ENCODE assay signal across 8 mouse cellular contexts in the genomic region with DNA sequence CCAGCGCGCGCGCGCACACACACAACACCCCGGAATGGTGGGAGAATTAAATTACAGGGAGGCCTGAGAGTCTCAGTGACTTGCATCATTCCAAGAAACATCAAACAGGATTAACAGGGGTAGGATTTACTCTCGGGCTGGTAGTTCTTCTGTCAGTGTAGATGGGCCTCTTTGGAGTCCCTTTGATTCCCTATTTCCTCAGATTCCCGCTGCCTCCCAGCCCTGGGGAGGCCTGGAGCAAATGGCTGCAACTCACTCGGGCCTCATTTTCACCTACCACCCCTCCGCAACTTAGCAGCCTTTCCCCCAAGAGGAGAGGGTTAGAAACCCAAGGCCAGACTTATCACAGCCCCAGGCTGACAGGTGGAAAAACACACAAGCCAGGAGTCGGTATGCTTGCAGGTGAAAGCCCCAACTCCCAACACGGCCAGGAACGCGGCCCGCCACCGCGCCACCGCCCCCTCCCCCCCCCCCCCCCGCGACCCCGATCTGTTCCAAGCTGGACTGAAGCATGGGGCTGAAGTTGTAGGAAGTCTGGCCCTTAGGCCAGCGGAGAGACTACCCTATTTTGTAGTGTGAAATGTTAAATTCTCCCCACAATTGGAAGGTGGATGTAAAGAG. TPM values are rescaled to one million over a fixed set of nuclear protein-coding genes. Genes with fewer than 3 reads are reported as not detected.
DNase-seq lines count a peak whose midpoint lies in the region; ATAC-seq and TF ChIP-seq lines count a peak whose summit lies in the region.

No protein-coding gene starts in this region.

- H3K4me2 ChIP-seq in kidney, postnatal 0 days (ENCODE audit: low read length) = peak overlapping the region; percentile 90
- peak overlapping the region; percentile 83 for H3K4me2 ChIP-seq in forebrain, embryonic 16.5 days (ENCODE audit: low read length)
- H3K4me2 ChIP-seq in liver, embryonic 16.5 days (ENCODE audit: low read depth, low read length) = peak overlapping the region; percentile 85

- peak; percentile 68 for DNase-seq in kidney, postnatal 0 days (ENCODE audit: low spot score)
- no peak for DNase-seq in kidney, postnatal 10 days
- peak; percentile 51 for DNase-seq in adrenal gland, postnatal 10 days
- no peak for DNase-seq in right cerebral cortex, adult 2 months (ENCODE audit: low spot score in 2 of 2)
- no peak for DNase-seq in kidney, adult 11 months

- peaks cover 15% of the 10 kb centered on the region; the same call in 1 of the 2 replicates for H3K4me1 ChIP-seq in kidney, postnatal 0 days (replicated peaks; ENCODE audit: insufficient read depth, low read length)
- peaks cover 27% of the 10 kb centered on the region for H3K4me1 ChIP-seq in forebrain, embryonic 16.5 days (replicated peaks; ENCODE audit: control insufficient read depth, insufficient read depth, low read length)
- H3K4me1 ChIP-seq in liver, embryonic 16.5 days (ENCODE audit: control insufficient read depth, low read depth, low read length) = peaks cover 42% of the 10 kb centered on the region

- no peaks in the 10 kb centered on the region for H3K27me3 ChIP-seq in kidney, postnatal 0 days (ENCODE audit: insufficient read depth, low read length)
- H3K27me3 ChIP-seq in forebrain, embryonic 16.5 days (replicated peaks; ENCODE audit: control insufficient read depth, insufficient read depth, low read length) = no peaks in the 10 kb centered on the region
- no peaks in the 10 kb centered on the region for H3K27me3 ChIP-seq in liver, embryonic 16.5 days (ENCODE audit: control insufficient read depth, insufficient read depth, low read depth, low read length)

- H3K27ac ChIP-seq in kidney, postnatal 0 days = peak overlapping the region; percentile 95
- H3K27ac ChIP-seq in forebrain, embryonic 16.5 days (ENCODE audit: low read length) = no peak overlapping the region; the same call in 1 of the 2 replicates
- H3K27ac ChIP-seq in liver, embryonic 16.5 days (ENCODE audit: low read length) = peak overlapping the region; percentile 97

- peak overlapping the region; percentile 99 for H3K4me3 ChIP-seq in kidney, postnatal 0 days (replicated peaks; ENCODE audit: low read depth, low read length)
- peak overlapping the region; percentile 72 for H3K4me3 ChIP-seq in forebrain, embryonic 16.5 days (replicated peaks; ENCODE audit: low read length)
- peak overlapping the region; percentile 88 for H3K4me3 ChIP-seq in liver, embryonic 16.5 days (ENCODE audit: low read depth, low read length)

- ATAC-seq in kidney, postnatal 0 days (replicated peaks; ENCODE audit: low FRiP score, low read depth) = no peak
- ATAC-seq in forebrain, embryonic 16.5 days = no peak
- ATAC-seq in liver, embryonic 16.5 days (ENCODE audit: low read depth) = no peak
- ATAC-seq in granulocyte monocyte progenitor cell, adult 5-6 weeks (replicated peaks; ENCODE audit: poor library complexity, severe bottlenecking) = no peak

- peaks cover 4% of the 10 kb centered on the region; the same call in 1 of the 2 replicates for H3K36me3 ChIP-seq in kidney, postnatal 0 days (ENCODE audit: insufficient read depth, low read length)
- H3K36me3 ChIP-seq in forebrain, embryonic 16.5 days (ENCODE audit: control insufficient read depth, insufficient read depth) = peaks cover 10% of the 10 kb centered on the region; the same call in 1 of the 2 replicates
- peaks cover 27% of the 10 kb centered on the region for H3K36me3 ChIP-seq in liver, embryonic 16.5 days (ENCODE audit: control insufficient read depth, insufficient read depth)

- H3K9ac ChIP-seq in kidney, postnatal 0 days (ENCODE audit: low read depth, low read length) = peak overlapping the region; percentile 99
- peak overlapping the region; percentile 98 for H3K9ac ChIP-seq in forebrain, embryonic 16.5 days (replicated peaks; ENCODE audit: low read depth, low read length)
- H3K9ac ChIP-seq in liver, embryonic 16.5 days (ENCODE audit: low read depth, low read length) = peak overlapping the region; percentile 98

- H3K9me3 ChIP-seq in kidney, postnatal 0 days (replicated peaks; ENCODE audit: low read length) = no peaks in the 10 kb centered on the region
- no peaks in the 10 kb centered on the region for H3K9me3 ChIP-seq in forebrain, embryonic 16.5 days (ENCODE audit: control insufficient read depth, low read length)
- no peaks in the 10 kb centered on the region for H3K9me3 ChIP-seq in liver, embryonic 16.5 days (replicated peaks; ENCODE audit: control insufficient read depth, low read length)

- 4% methylated on average over 20 of the region's 22 CpGs for WGBS in kidney, postnatal 0 days
- WGBS in forebrain, embryonic 16.5 days = 0% methylated on average over 16 of the region's 22 CpGs
- 9% methylated on average over 19 of the region's 22 CpGs for WGBS in liver, embryonic 16.5 days (ENCODE audit: insufficient replicate concordance)

- no peak for TF ChIP-seq CTCF in kidney, postnatal 0 days (IDR thresholded peaks at IDR 0.05; ENCODE audit: low read depth)

RNA-seq across cellular contexts. Expression of a gene that starts 1.3 kb away (rescaled TPM):
- 7.8 and 8.2 TPM in 2 replicates for polyA plus RNA-seq in kidney, postnatal 0 days (2015; fragmentation: Nextera tagmentation; extraction: Ambion mirVana)
- total RNA-seq in adrenal gland, postnatal 10 days (2021) = 10 to 100 TPM in 1 of 2 experiments, 1 to 10 TPM in 1; 8.5 to 11.8 TPM
- polyA plus RNA-seq in forebrain, embryonic 16.5 days (2015; fragmentation: Nextera tagmentation; extraction: Ambion mirVana) = 6.4 and 6.9 TPM in 2 replicates
- 13.9 and 16.7 TPM in 2 replicates for polyA plus RNA-seq in liver, embryonic 16.5 days (2015; fragmentation: Nextera tagmentation; extraction: Ambion mirVana)
- total RNA-seq in granulocyte monocyte progenitor cell, adult 5-6 weeks (2014; fragmentation: Nextera tagmentation) = 45.0 and 46.6 TPM in 2 replicates
- 5.4 and 7.2 TPM in 2 replicates for total RNA-seq in granulocyte monocyte progenitor cell, adult 5-6 weeks (2017)

RNA-seq across cellular contexts. Expression of a gene that starts 1.4 kb away (rescaled TPM):
- 3.6 and 4.6 TPM in 2 replicates for polyA plus RNA-seq in kidney, postnatal 0 days (2015; fragmentation: Nextera tagmentation; extraction: Ambion mirVana)
- 10 to 100 TPM; 24.2 to 38.0 TPM for total RNA-seq in adrenal gland, postnatal 10 days (2021)
- polyA plus RNA-seq in forebrain, embryonic 16.5 days (2015; fragmentation: Nextera tagmentation; extraction: Ambion mirVana) = 4.1 and 6.3 TPM in 2 replicates
- polyA plus RNA-seq in liver, embryonic 16.5 days (2015; fragmentation: Nextera tagmentation; extraction: Ambion mirVana) = 2.8 and 3.0 TPM in 2 replicates
- 17.6 and 20.3 TPM in 2 replicates for total RNA-seq in granulocyte monocyte progenitor cell, adult 5-6 weeks (2014; fragmentation: Nextera tagmentation)
- total RNA-seq in granulocyte monocyte progenitor cell, adult 5-6 weeks (2017) = 16.0 and 19.1 TPM in 2 replicates

RNA-seq across cellular contexts. Expression of a gene that starts 14.7 kb away (rescaled TPM):
- polyA plus RNA-seq in kidney, postnatal 0 days (2015; fragmentation: Nextera tagmentation; extraction: Ambion mirVana) = 9.3 and 10.6 TPM in 2 replicates
- total RNA-seq in adrenal gland, postnatal 10 days (2021) = 1 to 10 TPM; 4.2 to 5.5 TPM
- polyA plus RNA-seq in forebrain, embryonic 16.5 days (2015; fragmentation: Nextera tagmentation; extraction: Ambion mirVana) = 35.0 and 40.0 TPM in 2 replicates
- 2.0 and 2.4 TPM in 2 replicates for polyA plus RNA-seq in liver, embryonic 16.5 days (2015; fragmentation: Nextera tagmentation; extraction: Ambion mirVana)
- total RNA-seq in granulocyte monocyte progenitor cell, adult 5-6 weeks (2014; fragmentation: Nextera tagmentation) = 12.1 and 16.7 TPM in 2 replicates
- total RNA-seq in granulocyte monocyte progenitor cell, adult 5-6 weeks (2017) = 6.1 and 6.2 TPM in 2 replicates

RNA-seq across cellular contexts. Expression of a gene that starts 51.2 kb away (rescaled TPM):
- polyA plus RNA-seq in kidney, postnatal 0 days (2015; fragmentation: Nextera tagmentation; extraction: Ambion mirVana) = 6.0 and 6.7 TPM in 2 replicates
- 10 to 100 TPM; 18.6 to 20.2 TPM for total RNA-seq in adrenal gland, postnatal 10 days (2021)
- polyA plus RNA-seq in forebrain, embryonic 16.5 days (2015; fragmentation: Nextera tagmentation; extraction: Ambion mirVana) = 21.9 and 24.1 TPM in 2 replicates
- polyA plus RNA-seq in liver, embryonic 16.5 days (2015; fragmentation: Nextera tagmentation; extraction: Ambion mirVana) = 1.9 and 2.1 TPM in 2 replicates
- 6.9 and 7.7 TPM in 2 replicates for total RNA-seq in granulocyte monocyte progenitor cell, adult 5-6 weeks (2014; fragmentation: Nextera tagmentation)
- 9.1 and 11.3 TPM in 2 replicates for total RNA-seq in granulocyte monocyte progenitor cell, adult 5-6 weeks (2017)

Comparison
In these comparisons a context has a peak if more than half of its experiments do, and no peak if none do; other contexts are left out.
1. DNase-seq: peak in kidney, postnatal 0 days (single experiment) and adrenal gland, postnatal 10 days (single experiment); none in kidney, postnatal 10 days (single experiment), right cerebral cortex, adult 2 months (0 of 2) and kidney, adult 11 months (single experiment).
2. Peak in every context shown above with its lines, with median percentiles within 50 percentile points of each other: H3K4me2 ChIP-seq, H3K4me3 ChIP-seq and H3K9ac ChIP-seq.